Mouse (Mus musculus): ENCODE data around the gene Cavin4.
"Not testable (repeated sequence)": the region's sequence is repeated elsewhere in the genome, so short reads cannot be mapped to it uniquely, and the experiment has no call there.

The Cavin4 gene

DNA sequence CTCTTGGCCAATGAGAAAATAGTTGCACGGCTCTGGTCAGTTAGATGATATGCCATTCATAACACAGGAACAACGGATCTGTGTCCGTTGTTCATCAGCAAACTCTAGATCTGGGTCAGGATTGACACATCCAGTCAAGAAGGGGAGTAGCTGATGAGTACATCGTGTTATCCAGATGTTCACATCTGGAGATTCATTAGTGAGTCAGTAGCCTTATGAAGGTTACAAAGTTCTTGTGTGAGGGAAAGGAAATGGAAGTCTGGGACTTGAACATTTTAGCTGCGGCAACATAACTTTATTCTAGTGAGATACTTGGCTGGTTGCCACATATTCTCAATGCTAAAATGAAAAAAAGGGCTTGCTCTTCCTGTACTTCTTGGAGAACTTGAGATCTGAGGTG lies 9.6 kb downstream of the Cavin4 start:
- no peak for DNase-seq (ENCODE audit: low read depth, low spot score)

DNA sequence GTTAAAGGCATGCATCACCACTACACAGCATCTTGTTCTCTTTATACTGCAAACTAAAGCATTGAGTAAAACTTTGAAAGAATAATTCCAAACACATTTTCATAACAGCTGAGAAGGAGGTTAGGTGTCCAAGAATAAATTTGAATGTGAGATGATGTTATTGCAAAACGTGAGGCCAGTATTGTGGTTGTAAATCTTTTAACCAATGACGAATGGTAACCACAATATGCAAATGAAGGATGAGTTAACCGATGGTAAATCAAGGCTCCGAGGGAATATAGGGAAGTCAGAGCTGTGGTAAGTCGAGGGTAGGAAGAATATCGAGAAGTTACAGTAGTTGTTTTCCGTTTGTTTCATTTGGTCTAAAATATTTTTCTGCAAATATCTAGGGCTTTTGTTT lies 11.1 kb downstream of the Cavin4 start:
- no peak for DNase-seq (ENCODE audit: low read depth, low spot score)

DNA sequence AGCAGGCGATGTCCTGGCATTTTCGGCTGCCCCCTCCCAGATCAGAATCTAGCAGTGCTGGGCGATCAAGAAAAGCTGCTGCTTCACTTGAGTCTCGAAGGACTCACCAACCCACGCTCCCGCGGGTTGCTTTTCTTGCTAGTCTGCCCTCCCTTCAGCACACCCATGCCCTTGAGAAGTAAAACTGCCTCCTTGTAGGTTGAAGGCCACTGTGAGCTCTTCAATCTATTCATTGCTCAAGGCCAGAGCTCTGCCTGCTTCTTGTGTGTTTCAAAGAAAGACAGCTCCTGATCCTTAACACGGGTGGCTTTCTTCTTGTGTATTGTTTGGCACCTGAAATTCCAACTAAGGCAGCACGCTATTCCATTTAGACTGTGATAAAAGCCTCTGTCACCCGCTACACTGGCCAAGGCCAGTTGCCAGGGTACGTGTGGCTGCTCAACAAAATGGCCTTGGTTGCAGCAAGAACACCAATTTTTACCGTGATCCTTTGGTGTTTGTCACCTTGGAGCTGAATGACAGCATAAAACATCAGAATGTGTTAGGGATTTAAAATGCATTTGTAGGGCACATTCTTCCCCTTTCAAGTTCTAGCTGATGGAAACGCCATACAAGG lies 13.4 kb downstream of the Cavin4 start:
- DNase-seq (ENCODE audit: low read depth, low spot score), result no peak

DNA sequence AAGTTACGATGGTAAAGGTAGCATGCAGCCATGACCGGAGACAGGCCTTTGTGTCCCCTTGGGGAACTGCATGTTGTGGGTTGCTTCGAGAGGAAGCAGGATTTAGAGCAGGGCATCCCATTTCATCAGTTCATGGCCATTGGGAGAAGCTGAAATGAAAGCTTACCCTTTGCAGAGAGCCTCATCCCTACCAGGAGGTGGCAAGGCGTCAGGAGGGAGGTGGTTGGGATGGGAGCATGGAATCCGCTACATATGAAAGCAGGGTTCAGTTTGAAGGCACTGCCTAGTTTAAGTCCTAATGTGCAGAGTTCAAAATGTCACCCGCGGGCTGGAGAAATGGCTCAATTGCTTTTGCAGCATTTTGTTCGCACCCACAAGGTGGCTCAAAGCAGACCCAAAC lies 14.0 kb downstream of the Cavin4 start:
- DNase-seq (ENCODE audit: low read depth, low spot score), result no peak

DNA sequence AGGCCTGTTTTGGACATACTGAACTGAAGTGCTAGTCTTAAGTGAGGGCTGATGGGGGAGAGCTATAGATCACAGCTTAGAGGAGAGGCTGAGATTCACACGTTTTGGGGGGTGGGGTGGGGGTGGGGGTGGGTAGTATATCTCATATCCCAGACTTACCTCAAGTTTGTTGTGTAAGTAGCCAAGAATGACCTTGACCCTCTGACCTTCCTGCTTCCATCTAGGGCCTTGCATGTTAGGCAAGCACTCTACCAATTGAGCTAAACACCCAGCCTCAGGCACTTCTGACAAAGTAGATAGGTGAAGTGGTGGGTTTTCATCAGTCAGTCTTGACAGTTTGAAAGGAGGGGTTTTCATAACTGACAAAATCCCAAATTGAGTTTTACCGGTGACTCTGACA lies 14.5 kb downstream of the Cavin4 start:
- DNase-seq (ENCODE audit: low read depth, low spot score), result no peak

DNA sequence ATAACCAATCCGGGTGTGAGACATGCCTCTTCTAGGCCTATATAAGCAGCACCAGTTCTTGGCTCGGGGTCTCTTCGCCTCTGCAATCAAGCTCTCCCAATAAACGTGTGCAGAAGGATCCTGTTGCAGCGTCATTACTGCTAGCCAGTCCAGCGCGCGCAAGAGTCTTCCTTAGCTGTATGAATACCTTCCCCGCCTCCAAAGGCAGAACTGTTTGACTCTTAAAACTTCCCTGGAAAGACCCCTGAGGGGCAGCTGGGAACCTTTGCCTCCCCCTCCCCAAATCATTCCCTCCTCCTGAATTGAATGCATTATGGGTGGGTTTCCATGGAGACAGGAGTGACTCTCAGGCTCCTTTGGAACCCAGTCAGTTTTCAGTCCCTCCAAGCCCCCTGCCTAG lies 15.5 kb downstream of the Cavin4 start:
- no peak for DNase-seq (ENCODE audit: low read depth, low spot score)

DNA sequence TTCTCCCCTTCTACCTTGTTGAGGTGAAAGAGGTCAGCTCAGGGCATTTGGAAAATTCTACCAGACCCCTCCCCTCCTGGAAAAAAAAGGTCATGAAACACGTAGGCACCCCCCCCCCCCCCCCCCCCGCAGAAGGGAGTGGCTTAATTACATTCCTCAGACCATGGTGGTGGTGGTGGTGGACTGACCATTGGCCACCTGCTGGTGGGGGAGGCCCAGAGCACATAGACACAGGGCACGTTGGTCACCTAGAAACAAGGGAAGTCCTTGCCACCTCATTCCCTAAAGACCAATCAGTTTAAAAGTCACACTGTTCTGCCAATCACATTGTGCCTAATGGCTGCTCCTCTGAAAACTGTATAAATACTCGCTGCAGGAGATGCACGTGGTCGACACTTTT lies 16.4 kb downstream of the Cavin4 start:
- DNase-seq (ENCODE audit: low read depth, low spot score), result not testable (repeated sequence)

DNA sequence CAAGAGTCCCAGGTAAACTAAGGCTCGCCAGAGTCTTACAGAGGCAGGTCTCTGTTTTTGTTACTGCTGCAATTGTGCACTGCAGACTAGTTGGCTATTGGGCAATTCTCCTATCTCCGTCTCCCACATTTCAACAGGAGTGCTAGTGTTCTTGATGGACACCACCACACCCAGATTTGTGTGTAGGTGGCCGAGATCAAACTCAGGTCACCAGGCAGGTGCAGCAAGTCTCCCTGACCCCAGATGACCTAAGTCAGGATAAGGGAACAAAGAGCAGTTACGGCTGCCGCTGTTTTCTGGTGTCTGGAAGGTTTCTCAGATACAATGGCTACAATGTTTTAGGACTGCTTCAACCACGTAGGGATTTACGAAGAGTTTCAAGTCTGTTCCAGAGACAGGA lies 16.9 kb downstream of the Cavin4 start:
- DNase-seq (ENCODE audit: low read depth, low spot score), result no peak

DNA sequence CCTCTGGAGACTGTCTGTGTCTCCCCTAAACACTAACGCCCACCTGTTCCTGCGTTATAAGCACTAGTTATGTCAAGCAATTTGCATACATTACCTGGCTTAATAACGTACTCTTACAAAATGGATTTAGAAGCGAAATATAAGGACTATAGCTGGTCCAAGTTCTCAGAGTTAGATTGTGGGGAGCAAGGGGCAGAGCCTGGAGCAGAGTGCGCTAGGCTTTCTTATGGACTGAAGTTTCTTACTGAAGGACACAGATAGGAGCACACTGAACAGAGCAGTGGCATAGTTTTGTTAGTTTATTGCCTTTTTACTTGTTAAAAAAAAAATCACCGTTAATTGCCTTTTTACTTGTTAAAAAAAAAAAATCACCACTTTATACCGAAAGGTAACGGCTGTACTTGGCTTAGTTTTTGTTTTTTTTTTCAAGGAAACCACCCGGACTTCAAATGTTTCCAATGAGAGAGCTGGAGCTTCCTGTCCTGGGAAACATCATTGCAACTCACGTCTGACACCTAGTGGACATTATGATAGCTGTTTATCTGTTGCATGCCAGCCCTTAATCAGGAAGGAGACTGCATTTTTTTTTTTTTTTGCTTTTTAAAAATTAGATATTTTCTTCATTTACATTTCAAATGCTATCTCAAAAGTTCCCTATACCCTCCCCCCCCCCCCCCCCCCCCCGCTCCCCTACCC lies 17.5 kb downstream of the Cavin4 start:
- DNase-seq (ENCODE audit: low read depth, low spot score), result peak; percentile 78

DNA sequence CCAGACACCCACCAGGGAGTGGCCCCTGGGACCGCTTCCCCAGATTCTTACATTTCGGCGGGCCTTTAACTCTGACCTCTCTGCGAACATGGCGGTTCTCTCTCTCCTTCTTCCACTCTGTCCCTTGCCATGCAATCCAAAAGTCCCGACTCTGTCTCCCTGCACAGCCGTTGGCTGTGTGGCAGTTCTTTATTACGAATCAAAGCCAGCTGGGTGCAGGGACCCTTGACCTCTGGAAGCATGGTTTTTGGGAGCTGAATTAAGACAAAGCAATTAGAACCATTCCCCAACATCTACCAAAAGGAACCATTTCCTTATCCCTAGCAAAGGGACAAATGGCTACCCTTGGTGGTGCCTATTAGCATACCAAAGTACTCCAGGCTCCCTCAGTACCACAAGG lies 19.8 kb downstream of the Cavin4 start:
- no peak for DNase-seq (ENCODE audit: low read depth, low spot score)

DNA sequence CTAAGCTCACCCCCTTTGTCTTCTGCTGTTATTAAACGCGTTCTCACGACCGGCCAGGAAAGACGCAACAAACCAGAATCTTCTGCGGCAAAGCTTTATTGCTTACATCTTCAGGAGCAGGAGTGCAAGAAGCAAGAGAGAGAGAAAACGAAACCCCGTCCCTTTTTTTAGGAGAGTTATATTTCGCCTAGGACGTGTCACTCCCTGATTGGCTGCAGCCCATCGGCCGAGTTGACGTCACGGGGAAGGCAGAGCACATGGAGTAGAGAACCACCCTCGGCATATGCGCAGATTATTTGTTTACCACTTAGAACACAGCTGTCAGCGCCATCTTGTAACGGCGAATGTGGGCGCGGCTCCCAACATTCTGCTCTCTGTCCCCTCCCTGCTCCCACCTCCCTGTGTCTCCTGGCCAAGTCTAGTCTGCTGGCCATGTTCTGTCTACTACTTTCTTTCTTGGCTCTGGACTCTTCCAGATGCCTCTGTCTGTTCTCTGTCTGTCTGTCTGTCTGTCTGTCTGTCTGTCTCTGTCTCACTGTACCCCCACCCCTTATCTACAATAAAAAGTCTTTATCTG lies 20.4 kb downstream of the Cavin4 start:
- not testable (repeated sequence) for DNase-seq (ENCODE audit: low read depth, low spot score)

DNA sequence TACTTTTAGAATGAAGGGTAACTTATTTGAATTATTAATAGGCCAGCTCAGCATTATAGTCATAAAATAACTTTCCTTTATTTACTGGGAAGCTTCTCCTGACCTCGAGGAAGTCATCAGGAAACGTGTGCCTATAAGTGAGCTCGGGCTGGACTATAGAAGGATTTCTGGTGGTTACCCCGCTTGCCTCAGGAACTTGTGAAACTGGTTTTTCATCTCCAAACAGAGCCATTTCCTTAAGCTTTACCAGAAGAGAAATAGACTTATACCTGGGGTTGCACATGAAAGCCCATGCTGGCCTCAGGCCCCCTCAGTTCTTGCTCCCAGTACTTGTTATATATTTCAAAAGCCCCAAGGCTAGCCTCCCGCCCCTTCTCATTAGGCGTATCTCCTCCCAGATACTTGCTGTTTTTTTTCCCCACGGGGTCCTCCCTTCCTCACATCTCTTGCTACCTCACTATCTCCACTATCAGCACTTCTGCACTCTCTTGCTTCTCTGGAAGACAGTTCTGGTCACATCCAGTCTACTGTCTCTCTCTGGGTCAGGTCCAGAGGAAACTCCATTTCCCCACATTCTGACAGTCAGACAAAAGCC lies 21.4 kb downstream of the Cavin4 start:
- no peak for DNase-seq (ENCODE audit: low read depth, low spot score)

DNA sequence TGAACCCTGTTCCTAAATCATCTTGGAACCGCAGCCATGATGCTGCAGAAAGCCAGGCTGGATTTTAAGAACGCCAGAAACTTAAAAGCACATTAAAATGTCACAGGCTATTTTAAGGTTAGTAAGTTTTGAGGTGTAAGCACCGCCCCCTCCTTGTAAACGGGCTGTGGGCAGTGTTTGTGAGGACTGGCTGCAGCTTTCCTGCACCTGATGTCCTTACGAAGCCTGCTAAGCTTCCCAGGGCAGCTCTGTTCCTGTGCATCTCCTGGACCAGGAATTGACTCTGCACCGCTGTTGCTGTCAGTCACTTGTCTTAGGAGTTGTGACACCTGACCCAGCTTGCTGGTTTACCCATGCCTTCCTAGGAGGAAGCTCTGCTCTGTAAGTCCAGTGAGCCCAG lies 24.8 kb downstream of the Cavin4 start:
- no peak for DNase-seq (ENCODE audit: low read depth, low spot score)

DNA sequence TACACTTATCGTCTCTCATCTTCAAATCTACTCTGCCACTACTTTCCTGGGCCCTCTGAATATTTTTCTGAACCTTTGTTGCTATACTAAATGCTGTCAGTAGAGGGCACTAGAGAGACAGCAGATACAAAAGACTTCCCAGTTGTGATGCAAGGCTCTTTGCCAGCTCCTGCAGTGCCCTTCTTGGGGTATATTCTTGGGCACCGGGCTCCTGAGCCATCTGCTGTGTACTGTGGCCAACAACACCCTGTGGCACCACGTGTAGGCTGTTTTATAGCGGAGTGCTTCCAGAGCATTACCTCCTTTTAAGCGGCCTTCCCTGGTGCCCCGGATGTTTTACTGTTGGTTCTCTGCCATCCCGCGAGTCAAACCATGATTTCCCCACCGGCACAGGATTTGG lies 27.3 kb downstream of the Cavin4 start:
- no peak for DNase-seq (ENCODE audit: low read depth, low spot score)

DNA sequence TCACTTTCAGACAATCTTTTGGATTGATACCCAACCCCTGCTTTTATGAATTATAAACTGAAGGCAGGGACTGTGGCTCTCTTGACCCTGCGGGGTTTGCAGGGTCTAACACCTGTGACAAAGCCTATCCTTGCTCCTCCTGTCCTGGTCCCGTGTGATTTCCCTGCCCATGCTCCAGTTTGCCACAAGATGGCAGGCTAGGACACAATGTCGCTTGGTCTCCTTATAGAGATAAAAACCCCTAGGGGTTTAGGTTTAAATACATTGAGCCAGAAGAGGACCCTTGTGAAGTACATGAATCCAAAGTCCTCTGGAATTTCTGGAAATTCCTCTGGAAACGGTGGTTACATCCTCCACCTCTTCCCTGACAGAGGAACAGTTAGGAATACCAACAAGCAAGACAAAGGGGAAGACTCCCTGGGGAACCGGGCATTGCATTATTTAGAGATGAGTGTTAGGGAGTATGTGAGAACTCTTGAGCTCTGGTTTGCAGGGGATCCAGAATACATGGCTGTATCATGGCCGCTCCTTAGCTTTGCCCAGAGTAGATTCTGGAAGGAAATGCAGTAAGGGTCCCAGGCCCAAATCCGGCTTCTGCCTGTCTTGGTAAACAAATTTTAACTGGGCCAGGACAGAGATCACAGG lies 28.6 kb downstream of the Cavin4 start:
- peak; percentile 49 for DNase-seq (ENCODE audit: low read depth, low spot score)

DNA sequence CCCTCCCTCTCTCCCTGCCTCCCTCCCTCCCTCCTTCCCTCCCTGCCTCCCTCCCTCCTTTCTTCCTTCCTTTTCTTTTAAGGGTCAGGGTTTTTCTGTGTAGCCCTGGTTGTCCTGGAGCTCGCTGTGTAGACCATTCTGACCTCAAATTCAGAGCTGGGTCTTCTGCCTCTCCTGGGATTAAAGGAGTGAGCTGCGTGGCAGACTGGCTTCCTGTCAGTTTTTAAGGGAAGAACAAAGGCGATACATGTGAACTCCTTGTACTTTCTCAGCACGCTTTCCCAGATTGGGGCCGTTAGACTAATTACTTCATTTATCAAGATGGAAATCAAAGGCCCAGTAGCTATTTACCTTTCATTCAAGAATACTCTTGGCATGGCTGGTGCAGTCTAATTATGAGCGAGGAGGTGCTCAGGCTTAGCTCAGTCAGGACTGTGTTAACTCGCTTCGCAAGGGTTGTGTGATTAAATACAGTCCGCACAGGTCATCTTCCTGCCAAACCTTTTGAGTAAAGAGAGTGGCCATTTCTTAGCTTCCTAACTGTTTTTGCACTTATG lies 29.5 kb downstream of the Cavin4 start:
- DNase-seq (ENCODE audit: low read depth, low spot score), result no peak

DNA sequence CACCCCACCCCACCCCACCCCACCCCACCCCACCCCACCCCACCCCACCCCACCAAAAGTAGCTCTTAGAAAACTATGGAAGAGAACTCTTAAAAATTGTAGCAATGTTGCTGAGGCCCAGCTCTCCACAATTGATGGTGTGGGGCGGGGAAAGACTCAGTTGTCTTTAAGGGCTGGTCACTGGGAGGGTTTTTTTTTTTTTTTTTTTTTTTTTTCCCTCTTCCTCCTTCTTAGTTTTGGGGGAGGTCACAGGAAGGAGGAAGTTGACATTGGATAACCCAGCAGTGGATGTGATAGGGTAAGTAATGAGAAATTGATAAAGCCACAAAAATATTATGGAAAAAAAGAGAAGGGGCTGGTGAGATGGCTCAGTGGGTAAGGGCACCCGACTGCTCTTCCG lies 33.4 kb downstream of the Cavin4 start:
- DNase-seq (ENCODE audit: low read depth, low spot score), result no peak

DNA sequence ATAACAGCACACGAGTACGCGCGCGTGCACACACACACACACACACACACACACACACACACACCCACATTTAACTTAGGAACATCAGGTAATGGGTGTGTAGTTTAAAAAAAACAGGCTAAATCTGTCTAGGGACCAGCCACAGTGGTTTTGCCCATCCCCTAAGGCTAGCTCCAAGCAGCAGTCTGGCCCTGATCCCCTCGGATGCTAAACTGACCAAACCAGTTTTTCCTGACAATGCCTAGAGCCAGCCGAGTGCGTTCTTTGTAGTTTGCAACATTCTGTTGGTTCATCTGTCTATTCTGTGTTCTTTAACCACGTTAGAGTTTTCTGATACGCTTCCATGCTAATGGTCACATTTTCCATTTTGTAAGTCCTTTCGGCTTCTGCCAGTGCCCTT lies 34.0 kb downstream of the Cavin4 start:
- no peak for DNase-seq (ENCODE audit: low read depth, low spot score)

DNA sequence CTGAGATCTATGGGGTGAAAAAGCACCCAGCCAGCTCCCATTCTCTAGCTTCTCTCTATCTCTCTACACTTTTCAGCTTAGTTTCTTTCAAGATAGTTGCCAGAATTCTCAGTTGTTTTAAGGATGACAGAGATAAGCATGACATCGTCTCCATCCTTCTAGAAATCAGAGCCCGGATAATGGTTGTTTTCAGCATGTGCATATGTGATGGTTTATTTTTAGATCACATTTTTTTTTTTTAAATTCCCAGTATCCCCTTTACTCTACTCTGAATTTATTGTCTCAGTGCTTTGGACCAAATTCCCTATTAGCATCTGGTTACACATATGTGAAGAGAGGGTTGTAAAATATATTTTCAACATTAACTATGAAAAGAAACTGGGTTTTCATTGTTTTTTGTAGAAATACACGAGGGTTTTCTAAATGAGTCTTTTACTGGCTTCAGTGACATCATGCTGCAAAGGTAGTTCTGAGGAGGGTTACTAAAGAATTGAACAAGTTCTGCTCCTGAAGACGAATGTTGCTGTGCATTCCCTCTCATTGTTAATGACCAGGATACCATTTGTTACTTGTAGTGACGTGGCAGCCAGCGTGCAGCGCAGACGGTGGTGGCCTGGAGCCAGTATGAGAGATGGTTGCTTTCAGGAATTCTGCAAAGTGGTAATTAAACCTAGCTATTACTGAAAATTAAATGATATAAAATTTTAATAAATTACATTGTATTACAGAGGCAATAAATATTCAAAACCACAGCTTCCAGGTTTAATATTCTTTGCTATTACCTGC lies 52.7 kb downstream of the Cavin4 start:
- DNase-seq (ENCODE audit: low read depth, low spot score), result no peak

DNA sequence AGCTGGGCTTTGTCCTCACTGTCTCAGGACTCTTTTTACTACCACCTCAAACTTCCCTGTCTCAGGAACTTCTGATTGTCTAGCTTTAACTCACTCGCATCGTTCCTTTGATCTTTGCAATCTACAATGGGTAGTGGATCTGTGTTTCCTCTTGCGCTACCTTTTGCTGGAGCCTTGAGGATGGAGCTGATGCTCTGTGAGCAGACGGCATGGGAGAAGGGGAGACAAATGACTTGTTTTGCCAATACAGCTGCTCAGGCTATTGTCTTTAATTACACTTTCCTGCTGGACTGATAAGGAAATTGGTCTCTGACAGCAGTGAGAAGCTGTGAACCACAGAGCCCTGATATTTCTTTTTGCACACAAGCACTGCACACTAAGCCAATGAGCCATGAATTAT lies 53.5 kb downstream of the Cavin4 start:
- no peak for DNase-seq (ENCODE audit: low read depth, low spot score)
